Mouse (Mus musculus): Measurements from ENCODE around the gene Glp2r.

Gene Glp2r

DNA sequence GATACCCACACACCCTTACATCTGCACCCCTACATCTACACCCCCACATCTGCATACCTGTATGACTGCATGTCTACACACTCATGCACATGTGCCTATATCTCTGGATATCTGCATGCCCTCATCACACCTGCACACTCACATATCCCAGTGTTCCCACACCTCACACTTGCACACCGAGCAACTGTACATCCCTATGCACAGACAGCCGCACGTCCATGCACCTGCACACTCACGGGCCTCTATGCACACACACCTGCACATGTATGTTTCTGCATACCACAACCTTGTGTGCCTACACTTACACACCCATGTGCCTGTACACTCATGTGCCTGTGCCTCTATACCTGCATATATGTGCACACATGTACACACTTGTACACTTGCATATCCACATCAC lies 107.5 kb downstream of the Glp2r start:
- no peak for DNase-seq (ENCODE audit: low read depth, low spot score)

DNA sequence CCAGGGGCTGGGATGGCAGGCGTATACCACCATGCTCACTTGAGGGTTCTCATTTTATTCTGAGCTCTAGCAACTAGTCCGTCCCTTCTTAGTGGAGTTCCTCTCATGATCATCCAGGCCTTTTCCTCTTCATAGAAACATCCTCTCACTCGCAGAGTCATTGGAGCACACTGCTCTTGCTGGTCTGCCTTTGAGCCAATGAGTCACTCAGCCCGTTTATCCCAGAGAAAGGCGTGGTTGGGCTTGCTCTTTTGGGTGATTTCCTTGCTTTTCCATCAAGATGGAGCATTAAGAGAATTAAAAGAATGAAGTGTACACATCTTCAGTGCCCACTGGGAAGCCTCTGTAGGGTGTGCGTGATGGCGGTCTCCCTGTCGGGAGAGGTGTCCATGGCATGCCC lies 109.5 kb downstream of the Glp2r start:
- DNase-seq (ENCODE audit: low read depth, low spot score), result no peak

DNA sequence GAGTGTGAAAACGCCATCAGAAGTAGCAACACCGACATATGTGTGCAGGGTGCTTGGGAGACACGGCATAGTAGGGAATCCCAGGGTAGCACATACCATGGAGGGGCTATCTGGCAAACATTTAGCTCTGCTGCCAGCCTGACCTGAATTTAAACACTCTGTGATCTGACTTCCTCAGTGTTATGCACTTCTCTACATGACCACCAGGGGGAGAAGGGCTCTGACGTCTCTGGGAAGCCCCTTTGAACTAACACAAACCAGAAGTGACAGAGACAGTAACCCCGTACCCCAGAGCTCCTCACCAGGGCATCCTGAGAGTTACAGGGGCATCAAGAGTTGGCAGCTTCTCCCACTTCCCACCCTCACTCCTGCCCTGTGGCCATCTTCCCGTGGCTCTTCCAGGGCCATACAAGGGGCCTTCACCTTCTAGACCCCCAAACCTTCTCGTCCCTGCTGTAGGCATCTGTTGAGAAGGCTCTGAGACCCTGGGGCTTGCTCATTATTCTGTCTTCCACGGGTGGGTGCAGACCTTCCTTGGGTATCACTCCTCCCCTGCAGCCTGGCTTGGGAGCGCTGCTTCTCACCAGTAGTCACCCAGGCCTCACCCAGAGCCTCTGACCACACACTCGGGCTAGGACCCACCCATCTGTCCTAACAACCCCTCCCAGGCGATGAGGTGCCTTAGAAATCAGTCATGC lies 113.1 kb downstream of the Glp2r start:
- DNase-seq (ENCODE audit: low read depth, low spot score), result peak; percentile 71

DNA sequence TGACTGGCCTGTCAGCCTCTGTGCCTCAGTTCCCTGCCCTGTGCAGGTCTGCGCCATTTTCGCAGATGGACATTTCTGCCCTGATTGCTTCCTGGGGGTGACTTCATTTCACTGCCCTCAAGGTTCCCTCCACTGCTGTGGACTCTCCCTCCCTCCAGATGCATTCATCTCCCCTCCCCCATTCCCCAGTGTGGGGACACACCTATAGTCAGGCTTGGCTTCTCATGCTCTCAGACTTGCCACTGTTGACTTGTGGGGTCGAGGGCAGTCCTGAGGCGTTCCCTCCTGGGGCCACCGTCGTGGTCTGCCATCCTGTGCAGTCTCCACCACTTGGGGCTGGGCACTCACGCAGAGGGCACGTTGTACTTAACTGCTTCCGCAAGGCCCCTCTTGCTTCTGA lies 114.1 kb downstream of the Glp2r start:
- peak; percentile 17 for DNase-seq (ENCODE audit: low read depth, low spot score)

DNA sequence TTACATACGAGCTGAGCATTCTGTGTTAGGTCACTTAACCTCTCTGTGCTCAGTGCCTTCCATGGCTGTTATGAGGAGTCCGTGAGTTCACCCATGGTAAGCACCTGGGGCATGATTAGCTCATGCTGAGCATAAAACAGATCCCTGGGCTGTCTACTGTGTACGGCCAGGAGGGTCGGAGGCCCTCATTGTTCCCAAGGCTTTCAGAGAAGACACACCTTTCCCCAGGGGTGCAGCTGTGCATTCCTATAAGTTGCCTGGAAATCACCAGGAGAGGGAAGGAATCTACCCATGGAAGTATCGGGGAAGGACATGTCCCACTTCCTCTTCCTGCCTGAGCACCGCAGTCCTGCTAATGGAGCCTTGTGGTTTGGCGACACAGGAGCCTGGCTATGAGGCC lies 114.6 kb downstream of the Glp2r start:
- peak; percentile 86 for DNase-seq (ENCODE audit: low read depth, low spot score)

DNA sequence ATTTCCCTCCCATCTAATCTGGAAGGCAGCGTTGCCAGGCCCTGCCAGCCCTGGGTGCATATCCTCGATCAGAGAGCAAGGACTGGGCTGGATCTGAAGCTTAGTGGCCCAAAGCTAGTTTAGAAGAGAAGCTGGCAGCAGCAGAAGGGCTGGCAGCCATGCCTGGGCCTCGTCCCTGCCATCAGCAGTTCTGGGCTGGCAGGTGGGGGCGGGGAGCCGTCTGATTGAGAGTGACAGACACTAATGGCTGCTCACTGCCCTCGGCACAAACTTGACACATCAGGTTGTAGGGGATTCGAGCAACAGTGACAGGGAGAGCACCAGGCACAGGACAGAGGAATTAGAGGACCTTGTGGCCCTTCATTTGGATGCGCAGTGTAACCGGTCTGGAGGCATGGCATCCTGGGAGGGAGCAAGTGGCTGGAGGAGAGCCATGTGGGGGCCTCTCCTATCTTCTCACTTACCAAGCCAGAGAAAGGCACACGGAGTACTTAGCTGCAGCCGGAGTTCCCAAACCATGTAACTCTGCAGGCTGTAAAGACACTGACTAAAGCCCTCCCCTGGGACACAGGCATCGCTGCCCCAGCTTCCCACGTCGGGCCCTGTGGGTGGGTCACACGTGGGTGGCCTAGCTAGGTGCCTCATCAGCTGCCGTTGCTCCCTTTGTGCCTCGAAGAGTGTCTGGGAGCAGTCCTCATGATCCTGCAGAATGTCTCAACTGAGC lies 115.6 kb downstream of the Glp2r start:
- no peak for DNase-seq (ENCODE audit: low read depth, low spot score)

DNA sequence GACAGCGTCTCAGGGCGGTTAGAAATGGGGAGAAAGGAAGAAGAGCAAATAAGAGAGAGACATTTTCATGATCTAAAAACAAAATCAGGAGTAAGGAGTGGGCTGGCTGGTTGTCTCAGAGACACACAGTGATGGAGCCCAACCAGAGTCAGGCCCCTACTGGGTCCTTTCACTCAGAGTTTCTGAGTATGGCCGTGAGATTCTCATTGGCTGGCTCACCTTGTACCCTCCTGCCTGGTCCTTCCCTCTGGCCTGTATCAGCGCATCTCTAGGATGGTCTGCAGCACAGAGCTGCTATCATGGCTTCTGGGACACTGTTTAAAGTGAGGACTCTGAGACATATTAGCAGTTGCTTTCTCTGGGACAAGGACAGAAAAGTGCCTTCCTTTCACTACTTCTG lies 116.4 kb downstream of the Glp2r start:
- no peak for DNase-seq (ENCODE audit: low read depth, low spot score)

DNA sequence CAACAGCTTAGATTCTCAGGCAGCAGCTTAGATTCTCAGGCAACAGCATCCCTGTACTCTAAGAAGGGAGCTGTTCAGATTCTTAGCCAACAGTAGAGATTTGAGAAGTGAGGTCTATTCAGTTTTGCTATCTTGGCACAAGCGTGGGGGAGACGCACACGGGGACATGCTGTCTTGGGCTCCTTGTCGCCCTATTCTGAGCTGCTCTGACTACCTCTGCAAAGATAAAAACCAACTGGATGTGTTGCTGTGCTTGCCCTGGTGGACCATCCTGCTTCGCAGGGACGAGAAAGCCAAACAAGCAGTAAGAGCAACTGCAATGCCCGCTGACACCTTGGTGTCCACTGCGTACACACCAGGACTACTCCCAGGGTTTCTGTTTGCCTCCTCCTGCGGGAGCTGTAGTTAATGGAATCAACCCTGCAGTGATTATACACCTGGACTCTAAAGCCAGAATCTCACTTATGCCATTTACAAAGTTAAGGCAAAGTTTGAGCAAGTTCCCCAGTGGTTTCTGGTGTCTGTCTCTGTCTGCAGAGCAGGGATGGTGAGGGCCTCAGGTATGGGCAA lies 117.3 kb downstream of the Glp2r start:
- no peak for DNase-seq (ENCODE audit: low read depth, low spot score)

DNA sequence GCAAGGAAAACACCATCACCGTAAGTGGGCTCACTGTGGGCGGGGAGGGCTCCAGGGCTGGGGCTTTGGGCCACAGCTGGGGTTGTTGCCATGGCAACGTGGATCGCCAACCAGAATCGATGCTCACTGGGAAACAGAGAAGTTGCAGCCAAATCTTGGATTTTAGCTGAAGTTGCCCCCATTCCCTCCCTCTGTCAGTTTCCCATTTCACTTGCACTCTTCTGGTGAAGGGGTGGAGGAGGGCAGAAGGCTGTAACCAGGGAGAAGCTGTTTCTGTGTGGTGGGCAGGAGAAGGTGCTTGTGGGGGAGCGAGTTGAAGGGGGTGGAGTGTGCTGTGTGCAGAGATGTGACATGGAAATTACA lies 118.1 kb downstream of the Glp2r start:
- DNase-seq (ENCODE audit: low read depth, low spot score), result peak; percentile 54

DNA sequence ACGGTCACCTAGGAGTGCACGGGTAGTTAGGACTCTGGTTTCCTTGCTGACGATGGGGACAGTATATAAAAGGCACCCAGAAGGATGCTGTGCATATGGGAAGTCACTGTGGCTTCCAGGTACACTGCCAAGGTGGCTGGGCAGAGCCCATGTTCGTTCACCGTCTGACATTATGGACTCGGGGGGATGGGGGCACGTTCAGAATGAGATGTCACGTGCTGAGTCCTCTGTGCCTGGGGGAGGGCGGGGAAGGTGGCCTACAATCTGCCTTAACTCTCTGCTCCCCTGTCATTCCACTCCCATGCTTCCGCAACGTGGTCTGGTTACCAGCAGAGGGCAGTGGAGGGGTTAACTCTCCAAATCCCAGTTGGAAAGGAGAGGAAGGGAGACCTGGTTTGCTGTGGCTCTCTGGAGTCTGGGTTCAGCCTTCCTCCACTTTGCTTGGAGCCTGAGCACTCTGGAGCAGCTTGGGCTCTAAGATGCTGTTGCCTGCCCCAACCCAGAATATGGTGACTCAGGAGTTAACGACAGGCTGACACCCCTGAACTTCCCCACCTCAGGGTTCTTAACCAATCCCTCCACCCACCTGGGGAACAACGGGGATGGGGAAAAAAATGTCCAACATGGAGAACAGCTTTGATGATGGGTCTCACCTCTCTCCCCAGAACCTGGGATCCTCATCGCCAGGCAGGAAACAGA lies 118.6 kb downstream of the Glp2r start:
- peak; percentile 82 for DNase-seq (ENCODE audit: low read depth, low spot score)

DNA sequence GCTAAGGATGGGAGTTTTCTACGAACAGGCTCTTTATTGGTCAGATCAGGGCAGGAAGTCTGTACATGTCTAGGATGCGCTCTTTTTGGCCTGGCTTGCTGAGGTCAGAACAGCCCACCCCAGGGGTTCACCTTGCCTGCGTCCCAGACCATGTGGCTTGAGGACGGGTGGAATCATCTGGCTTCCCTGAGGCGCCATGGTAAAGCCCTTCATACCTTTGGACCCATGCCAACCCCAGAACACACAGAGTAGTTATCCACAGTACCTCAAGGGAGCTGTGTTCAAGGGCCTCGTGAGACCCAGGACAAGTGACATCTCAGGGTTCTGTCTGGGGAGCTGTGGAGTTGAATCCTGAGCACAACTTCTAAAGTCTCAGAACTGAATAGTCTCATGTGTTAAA lies 119.2 kb downstream of the Glp2r start:
- no peak for DNase-seq (ENCODE audit: low read depth, low spot score)

DNA sequence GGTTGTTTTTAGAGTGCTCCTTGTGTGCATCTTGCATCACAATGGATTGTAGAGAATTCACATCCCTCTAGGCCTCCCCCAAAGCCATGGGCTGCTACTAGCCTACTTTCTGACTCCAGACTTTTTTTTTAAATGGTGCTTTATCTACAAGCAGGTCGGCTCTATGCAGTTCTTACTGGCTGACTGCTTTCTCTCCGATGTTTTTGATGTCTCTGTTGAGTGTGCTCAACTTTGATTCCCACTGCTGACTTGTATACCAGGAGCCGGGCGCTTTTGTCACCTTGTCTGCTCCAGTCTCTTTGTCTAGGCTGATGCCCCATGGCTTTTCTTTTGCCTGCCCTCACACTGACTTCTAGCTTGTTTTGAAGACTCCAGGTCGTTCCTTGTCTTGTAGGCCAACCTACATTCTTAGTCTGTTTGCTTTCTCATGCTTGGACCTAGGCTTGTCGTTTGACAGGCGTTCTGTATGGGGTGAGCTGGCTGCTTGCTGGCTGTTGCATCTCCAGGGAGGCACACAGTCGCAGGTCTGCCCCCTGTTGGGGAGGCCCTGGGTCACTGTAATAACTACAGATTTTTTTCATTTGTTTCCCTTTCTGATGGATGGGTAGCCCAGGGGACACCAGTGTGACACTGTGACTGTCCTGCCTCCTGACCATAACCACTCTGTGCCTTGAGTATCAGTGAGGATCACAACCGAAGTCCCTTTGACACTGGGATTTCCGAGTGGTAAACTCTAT lies 120.8 kb downstream of the Glp2r start:
- DNase-seq (ENCODE audit: low read depth, low spot score), result peak; percentile 59

DNA sequence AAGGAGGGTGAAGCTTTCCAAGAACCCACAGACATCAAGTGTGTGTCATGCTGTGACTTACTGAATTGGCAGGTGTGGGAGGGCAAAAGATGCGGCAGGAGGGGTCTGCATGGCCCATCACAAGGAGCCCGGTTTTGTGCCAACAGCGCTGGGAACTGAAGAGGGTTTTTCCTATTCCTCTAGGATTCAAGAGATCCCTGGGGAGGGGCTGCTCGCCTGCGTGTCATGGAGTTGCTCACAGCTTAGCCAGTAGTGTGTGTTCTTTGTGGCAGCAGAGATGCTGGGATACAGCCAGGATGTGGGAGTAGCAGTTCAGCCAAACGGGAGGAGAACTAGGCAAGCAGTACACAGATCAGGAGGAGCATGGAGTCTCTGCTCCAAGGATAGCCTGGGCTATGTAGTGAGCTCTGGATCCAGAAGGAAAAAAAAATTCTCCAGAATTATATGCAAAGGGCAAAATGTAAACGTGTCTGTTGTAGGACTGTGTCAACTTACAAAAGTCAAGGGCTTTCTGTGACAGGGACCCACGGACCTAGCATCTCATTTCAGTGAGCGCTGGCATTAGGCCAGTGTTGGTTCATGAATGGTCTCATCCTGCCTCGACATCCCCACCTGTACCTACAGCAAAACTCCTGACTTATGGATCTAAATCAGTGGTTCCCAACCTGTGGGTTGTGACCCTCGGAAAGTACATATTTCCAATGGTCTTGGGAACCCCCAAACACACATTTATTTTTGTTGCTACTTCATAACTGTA lies 122.1 kb downstream of the Glp2r start:
- no peak for DNase-seq (ENCODE audit: low read depth, low spot score)

DNA sequence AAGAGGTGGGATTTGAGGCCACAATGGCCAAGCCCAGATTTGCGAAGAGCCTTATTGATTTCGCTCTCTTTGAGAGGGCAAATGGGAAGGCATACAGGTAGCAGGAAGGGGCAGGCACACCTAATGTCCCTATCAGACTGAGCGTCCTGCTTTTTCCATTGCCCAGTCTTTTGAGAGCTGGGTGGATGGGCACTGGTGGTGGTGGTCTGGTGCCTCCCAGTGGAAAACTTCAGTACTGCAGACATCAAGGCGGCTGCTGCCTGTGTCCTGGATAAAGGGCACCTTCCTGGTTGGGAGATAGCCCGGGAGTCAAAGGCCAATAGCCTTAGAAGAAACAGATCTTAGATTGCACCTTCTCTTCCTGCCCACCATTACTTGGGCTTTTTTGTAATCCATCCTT lies 123.2 kb downstream of the Glp2r start:
- DNase-seq (ENCODE audit: low read depth, low spot score), result peak; percentile 59

DNA sequence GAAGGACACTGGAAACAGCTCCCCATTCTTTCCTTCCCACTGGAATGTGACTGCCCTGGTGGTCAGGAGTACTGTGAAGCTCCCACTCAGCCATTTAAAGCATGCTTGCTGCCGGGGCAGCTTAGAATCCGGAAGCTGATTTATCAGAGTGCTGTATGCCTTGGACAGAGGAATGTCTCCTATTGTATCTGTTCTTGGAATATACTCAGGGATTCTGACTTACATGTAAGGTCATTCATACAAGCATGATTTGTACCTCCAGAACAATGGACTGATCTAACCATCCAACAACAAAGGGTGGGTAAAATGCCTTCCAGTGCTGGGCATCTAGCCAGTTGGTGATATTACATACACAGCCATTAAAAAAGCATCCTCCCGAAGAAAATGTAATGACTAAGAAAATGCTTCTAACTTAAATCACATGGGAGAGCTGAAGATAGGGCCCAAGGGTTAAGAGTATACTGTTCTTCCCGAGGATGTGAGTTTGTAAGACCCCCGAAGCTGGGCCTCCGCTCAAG lies 126.3 kb downstream of the Glp2r start:
- DNase-seq (ENCODE audit: low read depth, low spot score), result no peak

DNA sequence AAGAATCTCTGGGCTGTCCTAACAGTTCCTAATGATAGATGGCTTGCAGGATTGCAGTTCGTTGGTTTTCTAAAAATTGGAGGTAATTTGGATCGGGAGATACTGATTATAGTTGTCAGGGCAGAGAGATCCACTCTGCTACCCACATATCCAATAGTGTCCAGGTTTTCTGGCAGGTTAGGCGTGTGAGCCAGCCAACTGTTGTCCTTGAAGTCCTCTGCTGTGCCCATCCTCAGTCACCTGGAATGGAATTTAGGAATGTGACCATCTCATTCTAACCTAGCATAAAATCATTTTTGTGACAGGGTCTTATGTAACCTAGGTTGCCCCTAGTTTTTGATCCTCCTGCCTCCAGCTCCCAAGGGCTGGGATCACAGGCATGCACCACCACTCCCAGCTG lies 127.5 kb downstream of the Glp2r start:
- DNase-seq (ENCODE audit: low read depth, low spot score), result no peak

DNA sequence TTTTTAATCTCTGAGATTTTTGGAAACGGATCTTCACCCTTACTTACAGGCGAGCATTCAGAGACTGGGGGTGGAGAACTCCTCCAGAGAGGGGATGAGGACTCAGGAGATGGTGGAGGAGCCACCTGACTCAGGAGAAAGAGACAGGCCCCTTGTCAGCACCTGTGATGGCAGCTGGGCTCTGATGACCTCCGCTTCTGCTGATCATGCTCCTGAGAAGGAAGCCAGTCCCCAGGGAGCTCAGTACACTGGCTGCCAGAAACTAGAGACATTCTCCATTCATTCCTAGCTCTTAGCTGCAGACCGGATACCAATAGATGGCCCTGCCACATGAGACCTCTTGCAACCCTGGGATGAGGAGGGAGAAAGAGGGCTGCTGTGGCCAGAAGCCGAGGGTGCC lies 128.1 kb downstream of the Glp2r start:
- no peak for DNase-seq (ENCODE audit: low read depth, low spot score)

DNA sequence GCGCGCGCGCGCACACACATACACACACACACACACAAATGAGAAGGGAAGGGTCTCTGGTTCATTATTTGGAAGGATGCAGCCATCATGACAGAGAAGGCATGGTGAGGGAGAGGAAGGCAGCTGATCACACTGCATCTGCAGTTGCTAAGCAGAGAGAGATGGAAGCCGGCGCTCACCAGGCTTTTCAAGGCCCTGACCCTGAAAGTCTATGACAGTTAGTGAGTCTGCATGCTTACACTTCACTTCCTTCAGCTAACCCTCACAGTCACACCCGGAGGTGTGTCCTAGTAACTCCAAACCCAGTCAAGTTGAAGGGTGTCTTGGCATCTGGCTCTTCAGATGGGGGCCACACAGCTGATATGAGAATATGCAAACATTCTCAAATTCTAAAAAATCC lies 128.5 kb downstream of the Glp2r start:
- DNase-seq (ENCODE audit: low read depth, low spot score), result no peak

DNA sequence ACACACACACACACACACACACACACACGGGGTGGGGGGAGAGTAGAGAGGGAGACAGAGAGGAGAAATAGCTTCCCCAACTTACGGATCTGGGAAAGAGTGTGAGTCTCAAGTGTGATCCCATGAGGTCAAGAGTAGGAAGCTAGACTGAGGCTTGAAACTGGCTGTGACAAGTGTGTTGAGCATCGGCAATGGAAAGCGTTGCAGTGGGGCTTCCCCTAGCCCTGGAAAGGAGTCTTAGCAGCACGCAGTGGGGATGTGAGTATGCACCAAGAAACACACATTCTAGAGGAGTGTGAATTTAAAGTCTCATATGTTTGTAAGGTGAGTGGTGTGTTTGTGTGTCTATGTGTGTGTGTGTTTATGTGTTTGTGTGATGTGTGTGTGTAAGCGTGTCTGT lies 130.7 kb downstream of the Glp2r start:
- DNase-seq (ENCODE audit: low read depth, low spot score), result no peak

DNA sequence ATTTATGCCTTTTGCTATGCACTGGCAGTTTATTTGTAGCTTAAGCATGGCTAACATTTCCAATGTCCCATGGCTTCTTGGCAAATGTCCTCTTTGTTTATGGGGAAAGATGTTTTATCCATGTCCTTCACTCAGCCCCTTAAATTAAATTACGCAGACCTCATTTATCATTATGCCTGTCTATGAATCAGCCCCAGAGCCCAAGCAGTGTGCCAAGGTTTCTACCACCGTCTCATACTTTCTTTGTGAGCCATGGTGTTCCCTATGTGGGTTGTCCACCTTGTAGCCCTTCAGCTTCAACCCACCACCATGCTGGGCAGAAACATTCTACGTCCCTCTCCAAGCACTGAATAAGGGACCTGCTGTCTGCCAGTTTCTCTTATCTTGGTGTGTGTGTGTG lies 132.6 kb downstream of the Glp2r start:
- no peak for DNase-seq (ENCODE audit: low read depth, low spot score)
